Mouse (Mus musculus): ENCODE results near the gene Armc7.

GRCm38 (mm10) chr11:115514238-115514663 is 38.8 kb downstream of the Armc7 start, which contains the start of gene Jpt1:
- TF ChIP-seq GATA1 (IDR thresholded peaks at IDR 0.05; ENCODE audit: low read length) (no peak), TAL1 (IDR thresholded peaks at IDR 0.05; ENCODE audit: low read length) (no peak)
